Mouse (Mus musculus) liver, adult 2 months (tissue): Measurements from ENCODE around the gene Fbxo28.

ENCODE experiments used
- CTCF ChIP-seq: fragments of 200-500 bp; IDR thresholded peaks from 2 replicates; pipeline ENCODE4 v1.5.1; 2011; ENCODE audit warnings: low read depth, low read length, control low read depth
- POLR2A ChIP-seq: fragments of 200-500 bp; IDR thresholded peaks from 2 replicates; pipeline ENCODE4 v1.6.1; 2011; ENCODE audit warnings: low read length, control low read depth; ENCODE audit not compliant: insufficient read depth; ENCODE audit errors: extremely low read depth

- no peak for TF ChIP-seq CTCF
- no peak for TF ChIP-seq POLR2A
Observed at GRCm38 (mm10) chr1:182323139-182323538, 18.3 kb downstream of the Fbxo28 start.
